Mouse (Mus musculus) limb, embryonic 12.5 days (tissue): ENCODE results near the gene Rras. TPM values are rescaled to one million over a fixed set of nuclear protein-coding genes. Genes with fewer than 3 reads are reported as not detected.

ENCODE experiments used
- ATAC-seq: fragments of 200-750 bp; cut with Nextera tagmentation; 2 replicates; pipeline ENCODE4 v1.8.0; 2017; ENCODE audit warnings: low read depth, moderate TSS enrichment; ENCODE audit not compliant: insufficient number of reproducible peaks, insufficient read depth, low FRiP score, low TSS enrichment
- H3K27ac ChIP-seq: fragments of 300-500 bp; sonication (generic); 2 replicates; pipeline ENCODE4 v1.5.1; 2016; ENCODE audit warnings: mild to moderate bottlenecking, moderate library complexity
- H3K27me3 ChIP-seq: fragments of 300-500 bp; sonication (generic); 2 replicates; pipeline ENCODE4 v1.6.1; 2016; ENCODE audit warnings: mild to moderate bottlenecking, moderate library complexity
- H3K36me3 ChIP-seq: fragments of 300-500 bp; sonication (generic); 2 replicates; pipeline ENCODE4 v1.6.1; 2016; ENCODE audit warnings: mild to moderate bottlenecking, moderate library complexity
- H3K4me1 ChIP-seq: fragments of 300-500 bp; sonication (generic); replicated peaks from 2 replicates; pipeline ENCODE4 v1.6.1; 2016
- H3K4me2 ChIP-seq: fragments of 300-500 bp; sonication (generic); 2 replicates; pipeline ENCODE4 v1.6.1; 2016; ENCODE audit warnings: mild to moderate bottlenecking, moderate library complexity
- H3K4me3 ChIP-seq: fragments of 300-500 bp; sonication (generic); replicated peaks from 2 replicates; pipeline ENCODE4 v1.5.1; 2016; ENCODE audit warnings: mild to moderate bottlenecking
- H3K9ac ChIP-seq: fragments of 300-500 bp; sonication (generic); replicated peaks from 2 replicates; pipeline ENCODE4 v1.6.1; 2016; ENCODE audit warnings: mild to moderate bottlenecking, moderate library complexity
- H3K9me3 ChIP-seq: fragments of 300-500 bp; sonication (generic); 2 replicates; pipeline ENCODE4 v1.6.1; 2016; ENCODE audit warnings: mild to moderate bottlenecking, moderate library complexity
- WGBS: fragments of 180-500 bp; shearing (Covaris S2); methylation state at CpG from one replicate; pipeline ENCODE4 v1.1.7; 2016; 5-methylcytosine and 5-hydroxymethylcytosine counted together
- polyA plus RNA-seq: library from polyadenylated mRNA; unstranded; fragments of >200 nt; fragmentation: Nextera tagmentation; extraction: Ambion mirVana; gene quantifications from 2 replicates; pipeline ENCODE4 v1.2.1, GENCODE M21; 2016

The Rras gene
- polyA plus RNA-seq, 1 experiment from 2014 or later, result 20.8 TPM

DNA sequence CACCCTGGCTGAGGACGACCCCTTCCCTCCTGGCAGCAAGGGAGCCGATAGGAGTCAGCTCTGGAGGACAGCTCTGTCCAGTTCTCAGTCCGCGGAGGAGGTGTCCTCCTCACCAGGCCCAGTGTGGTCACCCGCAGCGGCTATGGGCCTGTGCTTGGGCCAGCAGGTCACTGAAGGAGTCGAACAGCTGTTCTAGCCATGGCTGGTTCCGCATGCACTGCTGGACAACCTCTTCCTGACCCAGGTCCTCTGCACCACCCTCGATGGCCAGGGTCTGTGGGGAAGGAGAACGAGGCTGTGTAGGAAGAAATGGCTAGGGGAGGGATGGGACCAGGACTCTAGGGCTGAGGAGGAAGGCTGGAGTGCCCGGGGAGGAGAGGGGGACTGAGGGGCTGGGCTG lies 10.6 kb downstream of the Rras start:
- 93% methylated on average over 11 of the region's 11 CpGs for WGBS
- H3K4me3 ChIP-seq, result no peak overlapping the region
- H3K9ac ChIP-seq, result no peak overlapping the region
- H3K4me2 ChIP-seq, result no peak overlapping the region
- H3K36me3 ChIP-seq, result peaks cover 69% of the 10 kb centered on the region
- no peaks in the 10 kb centered on the region for H3K9me3 ChIP-seq
- H3K27me3 ChIP-seq, result no peaks in the 10 kb centered on the region
- no peak for ATAC-seq
- H3K27ac ChIP-seq, result no peak overlapping the region
- H3K4me1 ChIP-seq, result peaks cover 7% of the 10 kb centered on the region; the same call in 1 of the 2 replicates

DNA sequence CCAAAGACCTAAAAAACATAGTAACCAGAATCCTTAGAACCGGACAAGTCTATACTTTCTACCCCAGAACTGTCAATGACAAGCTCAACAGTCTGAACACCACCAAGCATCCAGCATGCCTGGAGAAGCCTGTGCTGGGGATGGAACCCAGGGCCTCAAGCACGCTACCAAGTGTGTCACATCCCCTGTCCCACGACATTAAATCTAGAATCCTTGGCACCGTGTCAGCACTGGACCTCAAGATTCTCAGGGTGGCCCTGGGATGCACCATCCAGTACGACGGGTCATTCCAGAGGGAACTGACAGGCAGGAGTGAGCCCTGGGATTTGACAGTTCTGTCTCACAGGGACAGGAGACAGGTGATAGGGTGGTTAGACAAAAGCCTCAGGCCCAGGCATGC lies 12.2 kb downstream of the Rras start:
- no peak overlapping the region for H3K4me3 ChIP-seq
- H3K27me3 ChIP-seq, result no peaks in the 10 kb centered on the region
- no peak for ATAC-seq
- 93% methylated on average over 6 of the region's 6 CpGs for WGBS
- H3K9ac ChIP-seq, result no peak overlapping the region
- no peaks in the 10 kb centered on the region for H3K9me3 ChIP-seq
- H3K36me3 ChIP-seq, result peaks cover 85% of the 10 kb centered on the region
- peaks cover 7% of the 10 kb centered on the region; the same call in 1 of the 2 replicates for H3K4me1 ChIP-seq
- no peak overlapping the region for H3K4me2 ChIP-seq
- no peak overlapping the region for H3K27ac ChIP-seq

DNA sequence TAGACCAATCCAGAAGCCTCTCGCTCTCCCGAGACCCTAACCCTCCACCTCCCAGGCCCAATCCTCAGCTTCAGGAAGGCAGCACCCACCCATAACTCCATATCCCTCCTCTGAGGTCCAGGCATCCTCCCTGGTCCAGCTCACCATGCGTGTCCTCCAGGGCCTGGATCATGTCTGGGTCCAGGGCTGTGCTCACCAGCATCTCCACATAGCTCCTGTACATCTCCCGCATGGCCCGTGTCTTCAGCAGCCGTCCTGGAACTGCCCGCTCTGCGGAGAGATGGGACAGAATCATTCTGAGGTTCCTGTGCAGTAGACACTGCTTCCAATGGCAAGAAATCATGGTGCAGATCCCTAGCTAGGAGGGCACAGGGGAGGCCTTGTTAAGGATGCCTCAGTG lies 13.1 kb downstream of the Rras start:
- Histone ChIP-seq H3K4me3 (no peak overlapping the region), H3K27me3 (no peaks in the 10 kb centered on the region), H3K9ac (no peak overlapping the region), H3K4me1 (peaks cover 7% of the 10 kb centered on the region; the same call in 1 of the 2 replicates), H3K36me3 (peaks cover 94% of the 10 kb centered on the region), H3K27ac (no peak overlapping the region), H3K4me2 (no peak overlapping the region), H3K9me3 (no peaks in the 10 kb centered on the region)
- ATAC-seq, result no peak
- 96% methylated on average over 8 of the region's 8 CpGs for WGBS

DNA sequence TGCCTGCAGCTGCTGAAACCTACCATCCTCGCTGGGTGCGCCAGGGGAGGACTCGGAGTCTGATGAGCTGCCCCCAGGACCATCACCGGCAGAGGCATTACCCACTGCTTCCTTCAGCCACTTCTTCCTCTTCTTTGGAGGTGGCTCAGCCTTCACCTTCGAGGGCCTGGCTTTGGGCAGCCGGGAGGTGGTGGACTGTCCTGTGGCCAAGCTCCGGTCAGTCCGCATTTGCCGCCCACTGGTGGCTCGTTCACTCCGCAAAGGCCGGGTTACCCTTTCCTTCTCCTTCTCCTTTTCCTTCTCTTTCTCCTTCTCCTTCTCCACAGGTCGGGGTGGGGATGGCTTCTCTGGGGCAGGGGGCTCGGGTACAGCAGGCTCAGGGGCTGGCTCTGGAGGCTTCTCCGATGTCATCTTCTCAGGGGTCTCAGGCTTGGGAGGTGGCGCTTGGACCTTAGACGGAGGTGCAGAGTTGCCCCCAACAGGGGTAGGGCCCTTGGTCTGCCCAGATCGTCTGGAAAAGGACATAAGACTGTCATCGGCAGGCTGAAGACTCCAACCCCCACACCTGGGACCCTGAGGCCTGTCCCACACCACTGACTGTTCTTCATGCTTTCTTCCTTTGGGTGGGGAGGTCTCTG lies 16.1 kb downstream of the Rras start:
- H3K4me3 ChIP-seq, result no peak overlapping the region
- peaks cover 100% of the 10 kb centered on the region for H3K36me3 ChIP-seq
- H3K27me3 ChIP-seq, result no peaks in the 10 kb centered on the region
- 94% methylated on average over 19 of the region's 19 CpGs for WGBS
- H3K9me3 ChIP-seq, result no peaks in the 10 kb centered on the region
- no peak overlapping the region for H3K9ac ChIP-seq
- no peak for ATAC-seq
- no peak overlapping the region for H3K27ac ChIP-seq
- H3K4me2 ChIP-seq, result no peak overlapping the region
- H3K4me1 ChIP-seq, result no peaks in the 10 kb centered on the region

DNA sequence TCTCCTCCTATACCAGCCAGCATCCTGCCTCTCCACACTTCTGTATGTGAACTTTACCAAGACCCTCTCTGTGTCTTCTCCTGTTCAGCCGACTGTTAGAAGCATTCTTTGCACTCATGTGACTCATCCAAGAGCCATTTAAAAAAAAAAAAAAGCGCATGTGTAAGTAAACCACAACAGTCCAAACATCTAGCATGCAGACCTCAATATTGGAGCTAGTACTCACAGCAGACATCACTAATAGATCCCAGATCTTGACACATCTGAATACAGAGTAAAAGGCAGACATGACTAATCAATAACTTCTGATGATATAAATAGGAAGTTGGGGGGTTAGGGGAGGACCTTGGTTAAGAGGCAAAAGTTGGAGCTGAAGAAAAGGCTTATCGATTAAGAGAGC lies 17.9 kb downstream of the Rras start:
- Histone ChIP-seq H3K9ac (no peak overlapping the region), H3K4me1 (no peaks in the 10 kb centered on the region), H3K9me3 (no peaks in the 10 kb centered on the region), H3K4me2 (no peak overlapping the region), H3K4me3 (no peak overlapping the region), H3K27ac (no peak overlapping the region), H3K36me3 (peaks cover 100% of the 10 kb centered on the region), H3K27me3 (no peaks in the 10 kb centered on the region)
- WGBS, result 91% methylated on average over 3 of the region's 3 CpGs
- ATAC-seq, result no peak

- Histone ChIP-seq H3K36me3 (peaks cover 100% of the 10 kb centered on the region), H3K9me3 (no peaks in the 10 kb centered on the region), H3K4me1 (no peaks in the 10 kb centered on the region), H3K9ac (no peak overlapping the region), H3K27me3 (no peaks in the 10 kb centered on the region), H3K4me3 (no peak overlapping the region), H3K27ac (no peak overlapping the region), H3K4me2 (no peak overlapping the region)
- ATAC-seq, result no peak
- WGBS, result 88% methylated on average over 11 of the region's 11 CpGs
Measured at GRCm38 (mm10) chr7:45036702-45037101, 18.9 kb downstream of the Rras start.

DNA sequence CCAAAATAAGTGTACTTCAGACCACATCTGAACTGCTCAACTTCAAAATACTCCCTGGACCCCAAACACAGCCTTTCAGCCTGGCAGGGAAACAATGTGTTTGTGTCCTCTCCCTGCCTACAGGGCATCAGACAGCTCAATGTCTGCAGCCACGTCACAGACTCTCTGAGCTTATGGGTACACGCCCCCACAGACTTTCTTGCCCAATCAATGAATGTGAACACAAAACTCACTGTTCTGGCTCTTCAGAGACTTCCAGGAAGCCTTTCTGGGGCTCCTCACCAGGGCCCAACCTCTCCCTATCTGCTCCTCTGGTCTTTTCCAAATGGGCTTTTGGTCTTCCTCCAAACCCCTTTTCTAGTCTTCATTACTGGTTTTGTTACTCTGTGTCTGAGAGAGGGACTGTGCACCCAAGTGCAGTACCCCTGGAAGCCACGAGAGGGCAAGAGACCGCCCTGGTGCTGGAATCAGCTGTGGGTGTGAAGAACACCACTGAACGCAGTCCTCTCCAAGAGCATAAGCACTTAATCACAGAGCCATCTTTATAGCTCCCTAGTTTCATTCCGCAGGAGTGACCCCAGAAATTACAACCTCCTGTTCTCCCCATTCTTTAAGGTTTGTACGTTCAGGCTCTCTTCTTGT lies 20.1 kb downstream of the Rras start:
- no peak for ATAC-seq
- H3K36me3 ChIP-seq, result peaks cover 100% of the 10 kb centered on the region
- no peak overlapping the region for H3K4me2 ChIP-seq
- no peaks in the 10 kb centered on the region for H3K9me3 ChIP-seq
- no peak overlapping the region for H3K9ac ChIP-seq
- H3K4me1 ChIP-seq, result no peaks in the 10 kb centered on the region
- no peak overlapping the region for H3K27ac ChIP-seq
- WGBS, result 71% methylated on average over 7 of the region's 7 CpGs
- no peaks in the 10 kb centered on the region for H3K27me3 ChIP-seq
- no peak overlapping the region for H3K4me3 ChIP-seq

GRCm38 (mm10) chr7:45038411-45038810 lies 20.6 kb downstream of the Rras start:
- Histone ChIP-seq H3K4me2 (no peak overlapping the region), H3K9me3 (no peaks in the 10 kb centered on the region), H3K27ac (no peak overlapping the region), H3K4me1 (no peaks in the 10 kb centered on the region), H3K4me3 (no peak overlapping the region), H3K9ac (no peak overlapping the region), H3K36me3 (peaks cover 100% of the 10 kb centered on the region), H3K27me3 (no peaks in the 10 kb centered on the region)
- WGBS, result 94% methylated on average over 9 of the region's 9 CpGs
- no peak for ATAC-seq

- Histone ChIP-seq H3K9me3 (no peaks in the 10 kb centered on the region), H3K4me1 (no peaks in the 10 kb centered on the region), H3K4me2 (no peak overlapping the region), H3K36me3 (peaks cover 100% of the 10 kb centered on the region), H3K27me3 (no peaks in the 10 kb centered on the region), H3K4me3 (no peak overlapping the region), H3K9ac (no peak overlapping the region), H3K27ac (no peak overlapping the region)
- ATAC-seq, result no peak
- 92% methylated on average over 9 of the region's 9 CpGs for WGBS
Measured at GRCm38 (mm10) chr7:45040851-45041250, 23.1 kb downstream of the Rras start.

DNA sequence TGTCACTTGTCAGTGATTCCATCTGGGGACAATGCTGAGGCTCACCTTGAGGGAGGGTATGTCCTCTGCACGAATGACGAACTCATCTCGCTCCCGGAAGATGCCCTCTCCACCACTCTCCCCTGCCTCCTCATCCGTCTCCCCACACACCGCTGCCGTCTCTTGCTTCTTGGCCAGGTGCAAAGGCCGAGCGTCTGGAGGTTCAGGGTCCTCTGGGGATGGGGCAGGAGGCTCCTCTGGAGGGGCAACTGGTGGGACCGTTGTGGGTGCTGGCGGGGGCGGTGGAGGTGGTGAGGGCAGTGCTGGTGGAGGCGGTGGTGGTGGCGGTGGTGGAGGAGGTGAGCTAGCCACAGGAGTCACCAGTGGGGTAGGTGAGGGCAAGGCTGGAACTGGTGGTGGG lies 25.5 kb downstream of the Rras start:
- Histone ChIP-seq H3K9me3 (no peaks in the 10 kb centered on the region), H3K36me3 (peaks cover 100% of the 10 kb centered on the region), H3K27me3 (no peaks in the 10 kb centered on the region), H3K27ac (no peak overlapping the region), H3K4me2 (no peak overlapping the region), H3K9ac (no peak overlapping the region), H3K4me1 (0 out of 2 replicates have a peak, but pooled peaks cover 3% of the 10 kb centered on the region), H3K4me3 (no peak overlapping the region)
- no peak for ATAC-seq
- WGBS, result 94% methylated on average over 14 of the region's 14 CpGs

DNA sequence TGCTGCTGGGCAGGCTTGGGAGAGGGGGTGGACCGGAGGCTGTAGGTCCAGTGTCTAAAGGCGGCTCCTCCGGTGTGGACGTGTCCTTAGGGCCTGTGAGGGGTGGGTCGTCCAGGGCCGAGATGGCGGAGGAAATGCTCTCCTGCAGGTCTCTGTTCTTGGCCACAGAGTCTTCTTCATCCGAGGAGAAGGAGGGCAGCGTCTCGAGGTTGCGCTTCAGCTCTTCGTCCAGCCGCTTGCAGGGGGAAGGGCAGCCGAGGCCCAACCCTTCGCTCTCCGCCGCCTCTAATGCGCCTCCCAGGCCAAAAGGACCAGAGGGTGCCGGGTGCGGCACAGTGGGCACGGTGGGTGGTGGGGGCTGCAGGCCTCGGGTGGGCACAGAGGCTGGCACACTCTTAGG lies 28.0 kb downstream of the Rras start:
- Histone ChIP-seq H3K36me3 (peaks cover 100% of the 10 kb centered on the region), H3K27ac (no peak overlapping the region), H3K4me1 (peaks cover 10% of the 10 kb centered on the region; the same call in 1 of the 2 replicates), H3K4me3 (no peak overlapping the region), H3K9me3 (no peaks in the 10 kb centered on the region), H3K27me3 (no peaks in the 10 kb centered on the region), H3K9ac (no peak overlapping the region), H3K4me2 (no peak overlapping the region)
- WGBS, result 95% methylated on average over 22 of the region's 22 CpGs
- ATAC-seq, result no peak
